Mouse (Mus musculus): ENCODE measurements at regions not wholly inside any gene's neighbourhood (a gene's known extent, or its start where the extent isn't known, plus 50 kb on each side); places are given as distances from the start of the nearest gene placed in this dataset.

DNA sequence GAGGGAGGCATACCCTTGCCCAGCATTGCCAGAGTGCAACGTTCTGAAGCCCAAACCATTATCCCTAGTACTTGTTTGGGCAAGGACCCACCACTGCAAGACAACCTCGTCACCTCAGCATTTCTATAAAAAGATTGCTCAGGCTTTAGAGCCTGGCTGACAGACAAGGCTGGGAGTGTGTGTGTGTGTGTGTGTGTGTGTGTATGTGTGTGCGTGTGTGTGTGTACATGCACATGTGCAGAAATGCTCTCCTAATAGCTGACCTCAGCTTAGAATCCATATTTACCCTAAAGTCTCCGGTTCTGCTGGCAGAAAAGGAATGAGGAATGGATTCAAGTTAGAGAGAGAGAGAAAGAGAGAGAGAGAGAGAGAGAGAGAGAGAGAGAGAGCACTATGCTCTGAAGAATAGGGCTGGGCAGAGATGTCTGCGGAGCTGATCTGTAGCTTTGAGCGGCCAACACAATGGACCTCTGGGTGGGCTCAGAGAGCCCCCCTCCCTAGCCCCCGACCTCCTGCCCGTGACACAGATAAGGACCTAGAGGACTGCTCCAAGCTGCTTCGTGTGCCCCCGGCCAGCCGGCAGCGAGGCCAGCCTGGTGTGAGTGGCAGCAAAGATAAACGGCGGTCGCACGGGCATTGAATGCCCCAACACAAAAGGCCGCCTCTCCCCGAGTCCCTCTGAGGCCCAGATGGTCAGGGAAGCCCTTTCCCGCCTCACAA lies 166.1 kb downstream of the H2al1j start:
- WGBS: 31% methylated on average over 19 of the region's 19 CpGs
- Histone ChIP-seq H3K27ac (peak overlapping the region; percentile 76), H3K4me1 (peaks cover 31% of the 10 kb centered on the region), H3K9me3 (replicated peaks) (no peaks in the 10 kb centered on the region), H3K27me3 (ENCODE audit: low read depth, poor library complexity, severe bottlenecking) (peaks cover 98% of the 10 kb centered on the region), H3K4me3 (peak overlapping the region; percentile 26; the same call in 1 of the 2 replicates), H3K36me3 (no peaks in the 10 kb centered on the region)
- DNase-seq (ENCODE audit: low spot score): peak; percentile 37

DNA sequence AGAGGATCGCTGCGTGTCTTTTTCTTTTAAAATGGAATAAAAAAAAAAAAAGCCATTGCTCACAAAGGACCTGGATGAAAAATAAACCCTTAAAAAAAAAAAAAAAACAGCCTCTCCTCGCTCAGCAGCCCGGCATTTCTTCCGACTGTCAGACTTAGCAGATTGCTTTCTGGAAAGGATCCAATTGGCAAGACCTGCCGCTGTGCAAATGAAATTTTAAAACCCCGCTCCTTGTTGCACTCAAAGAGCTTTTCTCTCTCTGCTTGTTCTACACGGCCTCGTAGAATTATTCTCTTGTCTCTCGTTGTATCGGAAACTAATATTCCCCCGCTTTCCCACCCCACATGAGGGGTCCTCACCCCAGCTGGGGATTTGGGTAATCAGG lies 166.6 kb downstream of the H2al1j start:
- H3K9me3 ChIP-seq (replicated peaks): no peaks in the 10 kb centered on the region
- peaks cover 98% of the 10 kb centered on the region for H3K27me3 ChIP-seq (ENCODE audit: low read depth, poor library complexity, severe bottlenecking)
- no peaks in the 10 kb centered on the region for H3K36me3 ChIP-seq
- H3K27ac ChIP-seq: peak overlapping the region; percentile 76; the same call in 1 of the 2 replicates
- peak overlapping the region; percentile 26; the same call in 1 of the 2 replicates for H3K4me3 ChIP-seq
- peaks cover 31% of the 10 kb centered on the region for H3K4me1 ChIP-seq
- peak; percentile 31 for DNase-seq (ENCODE audit: low spot score)
- WGBS: 35% methylated on average over 12 of the region's 12 CpGs

DNA sequence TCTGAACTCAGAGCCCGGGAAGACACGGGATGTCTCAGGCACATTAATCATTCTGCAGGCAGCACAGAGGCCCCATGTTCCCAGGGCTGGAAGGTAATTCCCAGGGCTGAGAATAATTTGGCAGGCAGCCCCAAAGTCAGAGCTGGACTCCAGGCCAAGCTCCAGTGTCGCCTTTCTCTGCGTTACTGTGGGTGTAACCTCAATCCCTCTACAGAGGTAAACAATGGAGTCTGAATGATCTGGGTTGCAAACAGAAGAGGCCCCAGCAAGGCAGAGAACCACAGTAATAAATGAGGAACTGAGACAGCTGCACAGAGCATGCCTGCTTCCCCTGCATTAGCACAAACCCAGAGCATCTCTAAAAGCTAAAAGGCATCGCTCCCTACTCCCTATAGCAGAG lies 184.8 kb downstream of the H2al1j start:
- no peak overlapping the region for H3K4me3 ChIP-seq
- peaks cover 3% of the 10 kb centered on the region; the same call in 1 of the 2 replicates for H3K4me1 ChIP-seq
- H3K27me3 ChIP-seq (ENCODE audit: low read depth, poor library complexity, severe bottlenecking): peaks cover 96% of the 10 kb centered on the region
- H3K36me3 ChIP-seq: no peaks in the 10 kb centered on the region
- no peak for DNase-seq (ENCODE audit: low spot score)
- no peaks in the 10 kb centered on the region for H3K9me3 ChIP-seq (replicated peaks)
- H3K27ac ChIP-seq: no peak overlapping the region
- WGBS: 45% methylated on average over 5 of the region's 5 CpGs

DNA sequence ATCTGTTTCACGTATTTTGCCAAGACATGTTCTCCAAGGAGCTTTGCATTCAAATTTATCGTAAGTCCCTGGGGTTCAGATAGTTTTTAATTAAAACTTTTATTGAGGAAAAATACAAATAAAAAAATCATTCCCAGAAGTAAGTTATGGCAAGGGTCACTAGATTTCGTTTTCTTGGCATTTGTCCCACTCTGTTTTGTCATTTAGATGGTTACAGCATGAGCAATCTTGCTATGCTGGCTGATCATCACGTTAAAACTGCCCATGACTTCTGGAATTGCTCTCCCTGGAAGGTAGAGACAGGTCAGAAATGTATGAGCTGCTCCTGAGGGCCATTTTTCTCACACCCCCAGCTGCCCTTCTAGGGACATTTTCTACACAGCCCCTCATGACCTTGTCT lies 185.3 kb downstream of the H2al1j start:
- Histone ChIP-seq H3K4me1 (peaks cover 3% of the 10 kb centered on the region; the same call in 1 of the 2 replicates), H3K9me3 (replicated peaks) (no peaks in the 10 kb centered on the region), H3K27ac (no peak overlapping the region), H3K36me3 (no peaks in the 10 kb centered on the region), H3K27me3 (ENCODE audit: low read depth, poor library complexity, severe bottlenecking) (peaks cover 98% of the 10 kb centered on the region), H3K4me3 (no peak overlapping the region)
- WGBS: 72% methylated on average over 4 of the region's 4 CpGs
- DNase-seq (ENCODE audit: low spot score): no peak

DNA sequence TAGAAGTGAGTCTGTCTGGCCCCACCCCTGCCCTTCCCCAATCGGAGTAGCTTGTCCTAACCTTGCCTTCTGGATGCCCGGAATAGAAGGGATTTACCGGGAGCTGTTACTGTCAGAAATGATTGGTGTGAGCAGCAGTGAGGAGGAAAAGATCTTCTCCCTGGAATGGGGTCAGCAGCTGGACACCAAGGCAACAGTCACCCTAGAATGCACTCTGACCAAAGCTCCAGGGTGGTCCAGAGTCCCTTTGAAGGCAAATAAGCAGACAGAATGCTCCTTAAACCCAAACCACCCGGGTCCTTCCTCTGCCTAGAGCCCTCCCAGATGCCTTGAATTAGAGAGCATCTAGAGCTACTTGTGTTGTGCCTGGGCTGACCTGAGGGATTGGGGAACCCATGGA lies 196.2 kb downstream of the H2al1j start:
- 14% methylated on average over 4 of the region's 4 CpGs for WGBS
- Histone ChIP-seq H3K27me3 (ENCODE audit: low read depth, poor library complexity, severe bottlenecking) (peaks cover 99% of the 10 kb centered on the region), H3K27ac (no peak overlapping the region), H3K36me3 (no peaks in the 10 kb centered on the region), H3K4me3 (no peak overlapping the region), H3K9me3 (replicated peaks) (no peaks in the 10 kb centered on the region), H3K4me1 (0 out of 2 replicates have a peak, but pooled peaks cover 8% of the 10 kb centered on the region)
- no peak for DNase-seq (ENCODE audit: low spot score)

DNA sequence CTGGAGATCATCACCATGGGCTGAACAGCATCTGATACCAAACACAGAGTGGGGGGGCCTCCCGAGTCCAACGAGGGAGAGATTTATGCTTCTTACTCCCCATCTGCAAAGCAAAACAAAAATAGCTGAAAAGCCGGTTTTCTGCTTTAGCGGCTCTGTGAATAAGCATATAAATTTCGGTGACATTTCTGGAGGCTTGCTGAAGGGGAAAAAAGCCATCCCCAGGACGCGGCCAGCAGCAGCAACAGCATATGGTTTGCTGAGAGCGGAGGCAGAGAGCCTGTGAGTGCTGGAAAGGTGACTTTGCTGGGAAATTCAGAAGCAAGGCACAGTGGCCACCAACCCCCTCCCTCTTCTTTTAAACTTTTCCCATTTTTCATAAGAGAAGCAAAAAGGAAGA lies 197.7 kb downstream of the H2al1j start:
- H3K4me3 ChIP-seq: no peak overlapping the region
- H3K36me3 ChIP-seq: no peaks in the 10 kb centered on the region
- DNase-seq (ENCODE audit: low spot score): no peak
- H3K27me3 ChIP-seq (ENCODE audit: low read depth, poor library complexity, severe bottlenecking): peaks cover 98% of the 10 kb centered on the region
- H3K9me3 ChIP-seq (replicated peaks): no peaks in the 10 kb centered on the region
- H3K27ac ChIP-seq: no peak overlapping the region
- H3K4me1 ChIP-seq: 0 out of 2 replicates have a peak, but pooled peaks cover 8% of the 10 kb centered on the region
- 59% methylated on average over 8 of the region's 8 CpGs for WGBS

DNA sequence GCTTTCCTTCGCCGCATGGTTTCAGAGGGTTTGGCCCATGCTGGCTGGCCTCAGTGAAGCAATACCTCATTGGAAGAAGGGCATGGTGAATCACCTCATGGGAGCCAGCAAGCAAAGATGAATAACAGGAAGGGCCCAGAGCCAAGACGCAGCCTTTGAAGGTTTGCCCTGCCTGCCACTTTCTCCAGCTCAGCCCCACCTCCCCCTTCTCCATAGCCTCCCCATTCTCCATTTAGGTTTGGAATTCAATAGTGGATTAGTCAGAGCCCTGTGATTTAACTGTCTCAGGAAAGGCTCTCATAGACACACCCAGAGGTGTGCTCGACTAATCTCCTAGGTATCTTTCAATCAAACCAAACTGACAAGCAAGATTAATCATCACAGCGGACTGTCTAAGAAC lies 201.0 kb downstream of the H2al1j start:
- Histone ChIP-seq H3K27ac (no peak overlapping the region), H3K9me3 (replicated peaks) (no peaks in the 10 kb centered on the region), H3K4me3 (no peak overlapping the region), H3K4me1 (peaks cover 15% of the 10 kb centered on the region; the same call in 1 of the 2 replicates), H3K27me3 (ENCODE audit: low read depth, poor library complexity, severe bottlenecking) (peaks cover 96% of the 10 kb centered on the region), H3K36me3 (no peaks in the 10 kb centered on the region)
- 84% methylated on average over 5 of the region's 5 CpGs for WGBS
- DNase-seq (ENCODE audit: low spot score): no peak

DNA sequence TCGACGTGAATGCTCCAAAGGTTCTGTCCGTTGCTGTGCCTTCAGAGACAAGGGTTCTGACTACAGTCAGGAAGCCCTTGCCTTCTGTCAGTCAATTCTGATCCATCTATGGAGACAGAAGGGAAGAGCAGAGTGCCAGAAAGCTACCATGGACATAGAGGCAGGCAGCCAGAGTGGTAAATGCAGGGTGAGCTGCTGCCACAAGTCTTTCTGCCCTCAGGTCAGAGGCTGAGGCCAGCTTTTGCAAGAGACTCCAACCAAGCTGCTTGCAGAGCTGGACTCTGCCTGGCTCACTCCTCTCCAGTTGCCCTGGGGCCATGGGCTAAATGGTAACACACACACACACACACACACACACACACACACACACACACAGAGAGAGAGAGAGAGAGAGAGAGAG lies 201.6 kb downstream of the H2al1j start:
- no peak for DNase-seq (ENCODE audit: low spot score)
- 84% methylated on average over 3 of the region's 3 CpGs for WGBS

DNA sequence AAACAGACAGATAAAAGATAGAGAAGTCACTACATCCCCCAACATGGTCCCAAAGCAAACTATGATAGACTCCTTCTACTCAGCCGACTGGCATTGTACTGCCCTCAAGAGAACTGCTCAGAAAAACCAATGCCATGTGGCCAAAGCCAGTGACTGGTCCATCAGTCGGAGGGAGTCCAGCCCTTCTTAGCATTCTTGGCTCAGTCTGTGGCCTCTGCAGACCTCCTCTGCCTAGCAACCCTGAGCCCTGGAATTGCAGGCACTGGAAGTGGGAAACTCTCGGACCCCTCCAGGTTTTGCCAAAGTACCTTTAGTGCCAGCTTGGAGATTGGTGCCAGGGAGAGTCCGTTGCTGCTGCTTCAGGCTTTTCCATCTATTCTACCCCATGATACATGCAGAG lies 205.2 kb downstream of the H2al1j start:
- peaks cover 94% of the 10 kb centered on the region for H3K27me3 ChIP-seq (ENCODE audit: low read depth, poor library complexity, severe bottlenecking)
- WGBS: 87% methylated on average over 4 of the region's 4 CpGs

More for the DNA sequence above, 201.6 kb downstream of the H2al1j start:
- peaks cover 96% of the 10 kb centered on the region for H3K27me3 ChIP-seq (ENCODE audit: low read depth, poor library complexity, severe bottlenecking)
- no peaks in the 10 kb centered on the region for H3K36me3 ChIP-seq
- peaks cover 12% of the 10 kb centered on the region; the same call in 1 of the 2 replicates for H3K4me1 ChIP-seq
- no peaks in the 10 kb centered on the region for H3K9me3 ChIP-seq (replicated peaks)
- no peak overlapping the region for H3K27ac ChIP-seq
- no peak overlapping the region for H3K4me3 ChIP-seq

DNA sequence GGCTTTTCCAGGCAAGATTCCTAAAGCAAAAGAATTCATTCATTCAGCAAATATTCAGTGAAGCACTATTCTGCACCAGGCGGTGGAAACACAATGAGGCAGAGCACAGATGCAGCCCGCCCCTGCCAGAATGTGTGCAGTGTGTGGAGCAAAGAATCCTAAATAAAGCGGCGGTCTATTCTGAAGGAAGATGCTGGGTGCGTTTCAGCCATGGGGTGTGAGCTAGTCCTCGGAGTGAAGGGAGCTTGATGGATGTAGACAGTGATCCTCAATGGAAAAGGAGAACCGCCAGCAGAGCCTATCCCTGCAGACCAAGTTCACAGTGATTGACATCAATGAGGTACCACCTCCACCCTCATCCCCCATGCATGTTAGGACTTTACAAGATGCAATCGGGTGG lies 206.2 kb downstream of the H2al1j start:
- Histone ChIP-seq H3K4me1 (peaks cover 11% of the 10 kb centered on the region; the same call in 1 of the 2 replicates), H3K36me3 (no peaks in the 10 kb centered on the region), H3K4me3 (no peak overlapping the region), H3K9me3 (replicated peaks) (no peaks in the 10 kb centered on the region), H3K27me3 (ENCODE audit: low read depth, poor library complexity, severe bottlenecking) (peaks cover 94% of the 10 kb centered on the region), H3K27ac (no peak overlapping the region; the same call in 1 of the 2 replicates)
- WGBS: 82% methylated on average over 8 of the region's 8 CpGs
- DNase-seq (ENCODE audit: low spot score): no peak

More for the DNA sequence above, 205.2 kb downstream of the H2al1j start:
- Histone ChIP-seq H3K4me1 (peaks cover 11% of the 10 kb centered on the region; the same call in 1 of the 2 replicates), H3K9me3 (replicated peaks) (no peaks in the 10 kb centered on the region), H3K4me3 (no peak overlapping the region), H3K27ac (peak overlapping the region; percentile 9; the same call in 1 of the 2 replicates), H3K36me3 (no peaks in the 10 kb centered on the region)
- no peak for DNase-seq (ENCODE audit: low spot score)

DNA sequence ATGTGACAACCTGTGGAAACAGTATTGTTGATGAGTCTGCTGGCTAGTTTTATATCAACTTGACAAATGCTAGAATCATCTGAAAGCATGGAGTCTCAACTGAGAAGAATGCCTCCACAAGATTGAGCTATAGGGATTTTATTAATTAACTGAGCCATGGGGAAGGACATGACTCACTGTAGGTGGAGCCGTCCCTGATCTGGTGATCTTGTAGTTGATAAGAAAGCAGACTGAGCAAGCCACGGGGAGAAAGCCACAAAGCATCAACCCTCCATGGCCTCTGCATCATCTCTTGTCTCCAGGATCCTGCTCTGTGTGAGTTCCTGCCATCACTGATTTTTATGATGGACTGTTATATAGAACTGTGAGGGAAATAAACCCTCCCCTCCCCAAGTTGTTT lies 213.4 kb downstream of the H2al1j start:
- Histone ChIP-seq H3K4me3 (no peak overlapping the region), H3K36me3 (no peaks in the 10 kb centered on the region), H3K9me3 (replicated peaks) (no peaks in the 10 kb centered on the region), H3K4me1 (peaks cover 14% of the 10 kb centered on the region), H3K27ac (no peak overlapping the region), H3K27me3 (ENCODE audit: low read depth, poor library complexity, severe bottlenecking) (peaks cover 77% of the 10 kb centered on the region)
- no peak for DNase-seq (ENCODE audit: low spot score)
- 76% methylated on average over 2 of the region's 2 CpGs for WGBS

DNA sequence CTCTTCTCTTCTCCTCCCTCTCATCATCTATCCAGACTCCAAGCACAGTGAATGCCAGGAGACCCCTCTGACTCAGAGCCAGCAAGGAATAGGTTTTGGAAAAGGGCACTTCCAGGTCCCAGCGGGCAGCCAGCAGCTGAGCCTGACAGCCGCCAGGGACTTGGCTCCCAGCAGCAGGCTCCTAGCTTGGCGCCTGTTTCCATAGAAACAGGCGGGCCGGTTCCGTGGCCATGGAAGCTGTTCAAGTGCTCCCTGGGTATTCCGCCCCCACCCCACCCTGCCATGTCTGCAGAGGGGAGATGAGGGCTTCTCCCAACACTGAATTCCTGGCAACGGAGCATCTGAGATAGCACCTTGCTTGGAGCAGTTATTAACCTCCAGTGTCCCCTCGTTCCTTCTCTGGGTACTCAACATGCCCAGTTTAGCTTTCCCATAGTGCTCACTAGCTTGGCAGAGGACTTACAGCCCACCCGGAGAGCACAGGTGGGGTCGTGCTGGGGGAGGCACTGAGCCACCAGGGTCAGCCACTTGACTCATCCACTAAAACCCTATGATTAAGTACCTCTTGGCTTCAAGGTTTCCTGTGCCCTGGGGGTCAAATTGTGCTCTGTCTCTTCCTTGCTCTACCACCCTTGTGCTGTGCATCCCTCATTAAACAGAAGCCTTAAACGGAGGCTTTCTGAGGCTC lies 222.7 kb downstream of the H2al1j start:
- no peak overlapping the region for H3K27ac ChIP-seq
- H3K27me3 ChIP-seq (ENCODE audit: low read depth, poor library complexity, severe bottlenecking): peaks cover 99% of the 10 kb centered on the region
- no peaks in the 10 kb centered on the region for H3K9me3 ChIP-seq (replicated peaks)
- WGBS: 9% methylated on average over 12 of the region's 12 CpGs
- 0 out of 2 replicates have a peak overlapping the region, but pooled peaks have one; percentile 15 for H3K4me3 ChIP-seq
- H3K36me3 ChIP-seq: no peaks in the 10 kb centered on the region
- DNase-seq (ENCODE audit: low spot score): peak; percentile 43
- H3K4me1 ChIP-seq: peaks cover 24% of the 10 kb centered on the region

DNA sequence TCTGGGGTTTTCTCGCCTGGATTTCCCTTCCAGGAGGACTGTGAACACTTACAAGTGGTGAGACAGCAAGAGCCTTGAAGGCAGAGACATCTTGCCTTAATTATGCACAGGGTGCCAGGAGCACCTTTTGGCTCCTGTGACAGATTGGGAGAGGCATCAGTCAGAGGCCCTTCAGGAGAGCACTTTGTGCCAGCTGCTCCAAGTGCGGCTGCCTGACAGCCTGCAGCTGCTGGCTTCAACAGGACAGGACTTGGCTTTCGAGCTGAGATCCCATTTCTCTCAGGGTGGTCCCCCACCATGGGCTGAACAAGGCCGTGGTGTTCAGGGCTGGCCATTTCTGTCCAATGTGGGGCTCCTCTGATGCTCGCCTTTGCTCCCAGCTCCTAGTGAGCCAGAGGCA lies 224.6 kb downstream of the H2al1j start:
- DNase-seq (ENCODE audit: low spot score): no peak
- WGBS: 28% methylated on average over 5 of the region's 5 CpGs
- peaks cover 99% of the 10 kb centered on the region for H3K27me3 ChIP-seq (ENCODE audit: low read depth, poor library complexity, severe bottlenecking)
- H3K27ac ChIP-seq: no peak overlapping the region
- no peaks in the 10 kb centered on the region for H3K36me3 ChIP-seq
- no peak overlapping the region for H3K4me3 ChIP-seq
- H3K4me1 ChIP-seq: peaks cover 24% of the 10 kb centered on the region
- H3K9me3 ChIP-seq (replicated peaks): no peaks in the 10 kb centered on the region

Data from limb, embryonic 10.5 days (tissue).